Mouse (Mus musculus) liver, postnatal 0 days (tissue): ENCODE measurements around the gene Fktn.

ENCODE experiments used
- CTCF ChIP-seq: sonication (generic); IDR thresholded peaks from 2 replicates; pipeline ENCODE4 v1.5.1; 2016; ENCODE audit warnings: antibody characterized with exemption, low read depth
- EP300 ChIP-seq: IDR thresholded peaks from 2 replicates; pipeline ENCODE4 v1.6.1; 2016; ENCODE audit warnings: antibody characterized with exemption, low read depth, mild to moderate bottlenecking

GRCm38 (mm10) chr4:53714051-53714814 is 435 bp downstream of the Fktn start:
- TF ChIP-seq CTCF (no peak), EP300 (no peak)
